Mouse (Mus musculus) midbrain, embryonic 12.5 days (tissue): ENCODE data around the gene Sfswap. TPM values are rescaled to one million over a fixed set of nuclear protein-coding genes. Genes with fewer than 3 reads are reported as not detected.

Source experiments
- ATAC-seq: fragments of 200-750 bp; cut with Nextera tagmentation; 2 replicates; pipeline ENCODE4 v1.8.0; 2017; ENCODE audit warnings: low read depth, moderate TSS enrichment, moderate library complexity; ENCODE audit not compliant: low FRiP score
- H3K27ac ChIP-seq: fragments of 300-500 bp; sonication (generic); replicated peaks from 2 replicates; pipeline ENCODE4 v1.5.1; 2016; ENCODE audit warnings: mild to moderate bottlenecking
- H3K27me3 ChIP-seq: fragments of 300-500 bp; sonication (generic); 2 replicates; pipeline ENCODE4 v1.6.1; 2016; ENCODE audit warnings: mild to moderate bottlenecking
- H3K36me3 ChIP-seq: fragments of 300-500 bp; sonication (generic); 2 replicates; pipeline ENCODE4 v1.6.1; 2016
- H3K4me1 ChIP-seq: fragments of 300-500 bp; sonication (generic); 2 replicates; pipeline ENCODE4 v1.6.1; 2016
- H3K4me2 ChIP-seq: fragments of 300-500 bp; sonication (generic); replicated peaks from 2 replicates; pipeline ENCODE4 v1.6.1; 2016; ENCODE audit warnings: mild to moderate bottlenecking, moderate library complexity
- H3K4me3 ChIP-seq: fragments of 300-500 bp; sonication (generic); 2 replicates; pipeline ENCODE4 v1.5.1; 2016; ENCODE audit warnings: mild to moderate bottlenecking
- H3K9ac ChIP-seq: fragments of 300-500 bp; sonication (generic); replicated peaks from 2 replicates; pipeline ENCODE4 v1.6.1; 2016; ENCODE audit warnings: mild to moderate bottlenecking, moderate library complexity
- H3K9me3 ChIP-seq: fragments of 300-500 bp; sonication (generic); 2 replicates; pipeline ENCODE4 v1.6.1; 2016; ENCODE audit warnings: mild to moderate bottlenecking
- WGBS: fragments of 180-500 bp; shearing (Covaris S2); methylation state at CpG from one replicate; pipeline ENCODE4 v1.1.7; 2016; 5-methylcytosine and 5-hydroxymethylcytosine counted together
- polyA plus RNA-seq: library from polyadenylated mRNA; unstranded; fragments of >200 nt; fragmentation: Nextera tagmentation; extraction: Ambion mirVana; gene quantifications from 2 replicates; pipeline ENCODE4 v1.2.1, GENCODE M21; 2016

Gene Sfswap
- polyA plus RNA-seq, 1 experiment from 2014 or later, result 67.4 TPM

DNA sequence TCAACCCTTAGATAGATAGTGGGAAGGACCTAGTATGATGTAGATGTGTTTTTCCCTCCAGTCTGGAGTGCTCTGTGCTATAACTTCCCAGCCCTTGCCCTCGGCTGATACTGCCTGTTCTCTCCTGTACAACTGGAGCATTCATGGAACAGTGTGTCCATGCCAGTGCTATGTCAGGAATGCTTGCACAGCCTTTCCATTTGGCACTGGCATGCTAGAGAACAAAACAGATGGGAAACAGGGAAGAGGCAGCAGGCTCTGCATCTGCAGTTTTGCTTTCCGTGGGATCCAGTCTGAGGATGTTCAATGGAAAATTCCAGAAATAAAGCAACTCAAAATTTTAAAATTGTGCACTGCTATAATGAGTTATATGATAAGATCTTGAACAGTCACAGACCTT is 33.5 kb downstream of the Sfswap start:
- whole genome bisulfite sequencing, result 93% methylated on average over 2 of the region's 2 CpGs

GRCm38 (mm10) chr5:129535021-129535420 is 34.0 kb downstream of the Sfswap start:
- H3K9me3 ChIP-seq, result no peaks in the 10 kb centered on the region
- no peak overlapping the region for H3K27ac ChIP-seq
- H3K4me2 ChIP-seq, result no peak overlapping the region
- no peak overlapping the region for H3K9ac ChIP-seq
- peaks cover 51% of the 10 kb centered on the region for H3K36me3 ChIP-seq
- no peaks in the 10 kb centered on the region for H3K4me1 ChIP-seq
- no peak overlapping the region for H3K4me3 ChIP-seq
- H3K27me3 ChIP-seq, result no peaks in the 10 kb centered on the region
- no peak for ATAC-seq
- 96% methylated on average over 2 of the region's 2 CpGs for WGBS

More for the DNA sequence above, 33.5 kb downstream of the Sfswap start:
- Histone ChIP-seq H3K4me3 (no peak overlapping the region), H3K9me3 (no peaks in the 10 kb centered on the region), H3K36me3 (peaks cover 51% of the 10 kb centered on the region), H3K27me3 (no peaks in the 10 kb centered on the region), H3K27ac (no peak overlapping the region), H3K4me1 (no peaks in the 10 kb centered on the region), H3K9ac (no peak overlapping the region), H3K4me2 (no peak overlapping the region)
- ATAC-seq, result no peak

DNA sequence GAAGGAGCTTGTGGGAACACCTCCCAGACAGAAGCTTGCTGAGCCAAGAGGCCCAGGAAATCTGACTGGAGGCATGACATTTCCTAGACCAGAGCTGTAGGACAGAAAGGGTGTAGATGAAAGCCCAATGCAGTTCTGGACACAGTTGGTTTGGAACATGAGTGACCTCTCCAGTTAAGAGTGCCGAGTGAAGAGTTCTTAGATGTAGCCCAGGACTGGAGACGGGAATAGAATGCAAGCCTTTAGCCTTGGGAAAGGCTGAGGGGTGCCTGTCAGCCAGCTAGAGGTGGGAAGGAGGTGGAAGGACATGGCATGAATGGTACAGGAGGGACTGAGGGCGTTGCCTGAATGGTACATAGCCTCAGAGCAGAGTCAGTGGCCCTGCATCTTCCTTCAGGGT is 34.4 kb downstream of the Sfswap start:
- Histone ChIP-seq H3K27ac (no peak overlapping the region), H3K36me3 (peaks cover 52% of the 10 kb centered on the region), H3K27me3 (no peaks in the 10 kb centered on the region), H3K9ac (no peak overlapping the region), H3K4me2 (no peak overlapping the region), H3K9me3 (no peaks in the 10 kb centered on the region), H3K4me1 (no peaks in the 10 kb centered on the region), H3K4me3 (no peak overlapping the region)
- no peak for ATAC-seq
- WGBS, result 94% methylated on average over 3 of the region's 3 CpGs

DNA sequence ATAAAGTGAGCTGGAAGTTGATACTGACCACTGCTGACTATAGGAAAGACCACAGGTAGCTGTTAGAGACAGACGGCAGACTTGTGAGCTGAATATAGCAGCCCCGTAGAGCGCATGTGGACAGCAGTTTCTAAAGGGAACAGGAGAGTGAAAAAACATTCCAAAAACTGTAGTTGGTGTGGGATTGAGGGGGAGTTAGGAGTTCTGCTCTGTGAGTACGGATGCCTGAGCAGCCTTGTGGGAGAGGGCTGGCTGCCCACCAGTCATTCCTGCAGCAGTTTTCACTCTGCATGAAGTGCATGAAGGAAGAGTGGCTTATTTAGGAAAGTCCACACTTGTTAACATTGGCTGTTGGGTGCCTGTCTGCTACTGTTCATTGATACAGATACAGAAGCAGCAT is 37.8 kb downstream of the Sfswap start:
- ATAC-seq, result no peak
- Histone ChIP-seq H3K9ac (no peak overlapping the region), H3K4me3 (no peak overlapping the region), H3K36me3 (peaks cover 70% of the 10 kb centered on the region), H3K9me3 (no peaks in the 10 kb centered on the region), H3K4me2 (no peak overlapping the region), H3K27me3 (no peaks in the 10 kb centered on the region), H3K27ac (no peak overlapping the region), H3K4me1 (no peaks in the 10 kb centered on the region)
- WGBS, result 94% methylated on average over 4 of the region's 4 CpGs

DNA sequence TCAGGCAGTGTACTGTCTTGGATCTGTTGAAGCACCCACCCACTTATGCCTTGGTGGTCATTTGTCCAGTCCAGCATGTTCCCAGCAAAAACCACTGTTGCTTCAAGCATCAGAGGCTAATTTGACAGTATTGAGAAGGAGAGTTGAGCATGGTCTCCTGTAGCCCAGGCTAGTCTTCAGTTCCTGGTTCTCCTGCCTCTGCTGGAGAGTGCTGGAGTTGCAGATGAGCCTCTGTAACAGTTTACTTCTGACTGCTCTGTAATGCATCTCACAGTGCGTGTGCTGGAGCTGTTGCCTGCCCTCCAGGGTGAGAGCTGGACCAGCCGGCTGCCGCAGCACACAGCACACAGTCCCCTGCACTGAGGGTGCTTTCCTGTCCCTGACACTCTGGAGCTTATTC is 41.2 kb downstream of the Sfswap start:
- H3K9ac ChIP-seq, result no peak overlapping the region
- peaks cover 80% of the 10 kb centered on the region for H3K36me3 ChIP-seq
- no peaks in the 10 kb centered on the region for H3K4me1 ChIP-seq
- H3K27ac ChIP-seq, result no peak overlapping the region
- 93% methylated on average over 3 of the region's 3 CpGs for WGBS
- H3K27me3 ChIP-seq, result no peaks in the 10 kb centered on the region
- no peak for ATAC-seq
- H3K4me3 ChIP-seq, result no peak overlapping the region
- H3K4me2 ChIP-seq, result no peak overlapping the region
- no peaks in the 10 kb centered on the region for H3K9me3 ChIP-seq

DNA sequence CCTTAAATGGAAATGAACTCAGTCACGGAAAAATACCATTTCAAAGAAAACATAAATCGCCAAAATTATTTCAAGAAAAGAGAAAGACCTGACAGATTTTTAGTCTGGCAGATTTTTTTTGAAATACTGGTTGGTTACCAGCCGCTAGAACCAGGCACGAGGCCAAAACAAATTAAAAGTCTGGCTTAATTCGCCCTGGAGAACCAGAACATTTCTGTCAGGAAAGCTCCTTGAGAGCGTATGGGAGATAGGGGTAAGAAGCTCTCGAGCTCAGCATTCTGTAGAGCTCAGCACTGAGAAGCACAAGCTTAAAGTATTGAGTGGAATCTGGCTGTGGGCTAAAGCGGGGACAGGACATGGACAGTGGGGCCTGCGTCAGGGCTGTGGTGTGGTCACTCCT is 44.8 kb downstream of the Sfswap start:
- no peaks in the 10 kb centered on the region for H3K9me3 ChIP-seq
- H3K27me3 ChIP-seq, result no peaks in the 10 kb centered on the region
- H3K4me2 ChIP-seq, result no peak overlapping the region
- WGBS, result 94% methylated on average over 9 of the region's 9 CpGs
- H3K4me3 ChIP-seq, result no peak overlapping the region
- no peak overlapping the region for H3K9ac ChIP-seq
- H3K27ac ChIP-seq, result no peak overlapping the region
- H3K4me1 ChIP-seq, result no peaks in the 10 kb centered on the region
- no peak for ATAC-seq
- H3K36me3 ChIP-seq, result peaks cover 94% of the 10 kb centered on the region

DNA sequence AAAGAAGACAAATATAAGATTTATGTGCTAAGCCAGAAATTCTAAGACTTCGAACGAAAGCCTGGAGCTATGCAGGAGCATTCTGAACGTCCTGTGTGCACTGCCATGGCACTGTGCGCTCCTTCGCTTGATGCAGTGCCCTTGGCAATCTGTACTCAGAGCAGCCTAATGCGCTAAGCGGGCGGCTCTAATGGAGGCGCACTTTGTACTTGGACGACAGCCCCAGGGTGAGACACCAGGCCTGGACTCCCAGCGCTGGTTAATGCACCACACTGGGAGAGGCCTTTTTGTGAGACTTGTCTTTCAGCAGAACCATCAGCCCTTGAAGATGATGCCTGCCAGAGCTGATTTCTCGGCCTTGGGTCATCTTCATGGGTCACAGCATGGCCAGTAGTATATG is 48.7 kb downstream of the Sfswap start:
- Histone ChIP-seq H3K27me3 (no peaks in the 10 kb centered on the region), H3K9me3 (no peaks in the 10 kb centered on the region), H3K27ac (no peak overlapping the region), H3K4me2 (no peak overlapping the region), H3K9ac (no peak overlapping the region), H3K36me3 (peaks cover 94% of the 10 kb centered on the region), H3K4me1 (no peaks in the 10 kb centered on the region), H3K4me3 (no peak overlapping the region)
- 93% methylated on average over 12 of the region's 12 CpGs for WGBS
- ATAC-seq, result no peak

DNA sequence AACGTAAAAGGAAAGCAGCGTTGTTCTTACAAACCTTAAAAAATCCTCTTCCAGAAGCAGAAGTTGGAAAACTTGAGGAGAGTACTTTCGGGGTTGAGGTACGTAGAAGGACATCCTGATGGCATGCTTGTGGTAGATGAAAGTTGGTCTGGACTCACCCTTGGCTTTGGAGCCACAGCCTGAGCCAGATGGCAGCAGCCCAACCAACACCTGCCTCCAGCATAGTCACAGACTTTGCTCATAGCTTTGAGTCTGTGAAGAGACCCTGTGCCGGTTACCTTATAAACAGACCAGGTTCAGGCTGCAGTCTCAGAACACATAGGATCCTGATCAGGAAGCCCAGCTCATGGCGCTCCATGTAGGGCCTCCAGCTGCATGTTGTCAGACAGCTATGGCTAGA is 49.8 kb downstream of the Sfswap start:
- H3K27ac ChIP-seq, result no peak overlapping the region
- H3K9me3 ChIP-seq, result no peaks in the 10 kb centered on the region
- H3K4me3 ChIP-seq, result no peak overlapping the region
- 98% methylated on average over 6 of the region's 6 CpGs for WGBS
- H3K36me3 ChIP-seq, result peaks cover 97% of the 10 kb centered on the region
- no peaks in the 10 kb centered on the region for H3K27me3 ChIP-seq
- ATAC-seq, result no peak
- no peaks in the 10 kb centered on the region for H3K4me1 ChIP-seq
- no peak overlapping the region for H3K4me2 ChIP-seq
- no peak overlapping the region for H3K9ac ChIP-seq

DNA sequence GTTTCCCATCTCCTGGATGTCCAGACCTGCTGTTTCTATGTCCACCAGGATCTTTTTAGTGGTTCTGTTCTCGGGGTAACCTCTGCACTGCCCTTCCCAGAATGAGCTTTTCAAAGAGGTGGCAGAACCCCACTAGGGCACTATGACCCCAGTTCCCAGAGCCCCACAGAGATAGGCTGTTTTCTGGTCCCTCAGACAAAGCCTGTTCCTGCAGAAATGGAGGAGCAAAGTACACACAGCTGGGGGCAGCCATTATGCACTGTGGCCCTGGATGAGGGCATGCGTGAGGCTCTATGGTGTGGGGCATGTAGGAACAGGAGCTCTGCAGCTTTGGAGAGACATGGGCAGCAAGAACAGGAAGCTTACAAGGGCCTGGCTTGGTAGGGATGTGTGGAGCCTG is 51.0 kb downstream of the Sfswap start:
- no peaks in the 10 kb centered on the region for H3K4me1 ChIP-seq
- no peaks in the 10 kb centered on the region for H3K9me3 ChIP-seq
- no peak overlapping the region for H3K4me2 ChIP-seq
- no peak for ATAC-seq
- H3K27ac ChIP-seq, result no peak overlapping the region
- H3K4me3 ChIP-seq, result no peak overlapping the region
- no peaks in the 10 kb centered on the region for H3K27me3 ChIP-seq
- 95% methylated on average over 2 of the region's 2 CpGs for WGBS
- H3K9ac ChIP-seq, result no peak overlapping the region
- peaks cover 96% of the 10 kb centered on the region for H3K36me3 ChIP-seq

DNA sequence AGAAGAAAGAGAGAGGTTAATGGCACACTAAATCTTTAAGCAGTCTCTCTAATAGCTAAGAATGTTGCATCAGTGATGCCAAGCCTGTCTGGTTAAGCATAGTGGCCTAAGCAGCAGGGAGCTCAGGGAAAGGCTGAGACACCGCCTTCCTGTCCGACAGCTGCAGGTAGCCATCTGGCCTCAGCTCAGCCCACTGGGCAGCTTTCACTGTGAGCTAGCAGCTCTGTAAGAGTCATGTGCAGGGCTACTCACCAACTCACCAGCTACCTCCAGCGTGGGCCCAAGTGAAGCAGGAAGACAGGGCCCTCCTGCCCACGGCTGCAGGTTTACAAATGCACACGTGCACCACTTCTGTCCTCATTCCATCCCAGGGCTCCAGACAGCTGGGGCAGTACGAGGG is 52.6 kb downstream of the Sfswap start:
- WGBS, result 95% methylated on average over 6 of the region's 6 CpGs
- Histone ChIP-seq H3K4me2 (no peak overlapping the region), H3K4me3 (no peak overlapping the region), H3K4me1 (no peaks in the 10 kb centered on the region), H3K9me3 (no peaks in the 10 kb centered on the region), H3K36me3 (peaks cover 92% of the 10 kb centered on the region), H3K27ac (no peak overlapping the region), H3K27me3 (no peaks in the 10 kb centered on the region), H3K9ac (no peak overlapping the region)
- no peak for ATAC-seq

GRCm38 (mm10) chr5:129558591-129558990 is 57.6 kb downstream of the Sfswap start:
- no peak for ATAC-seq
- no peak overlapping the region for H3K4me3 ChIP-seq
- H3K4me1 ChIP-seq, result 0 out of 2 replicates have a peak, but pooled peaks cover 2% of the 10 kb centered on the region
- 90% methylated on average over 5 of the region's 5 CpGs for WGBS
- peaks cover 85% of the 10 kb centered on the region for H3K36me3 ChIP-seq
- H3K9ac ChIP-seq, result no peak overlapping the region
- H3K4me2 ChIP-seq, result no peak overlapping the region
- no peak overlapping the region for H3K27ac ChIP-seq
- no peaks in the 10 kb centered on the region for H3K9me3 ChIP-seq
- no peaks in the 10 kb centered on the region for H3K27me3 ChIP-seq

GRCm38 (mm10) chr5:129559283-129559682 is 58.3 kb downstream of the Sfswap start:
- Histone ChIP-seq H3K9me3 (no peaks in the 10 kb centered on the region), H3K27ac (no peak overlapping the region), H3K4me3 (no peak overlapping the region), H3K9ac (no peak overlapping the region), H3K4me1 (0 out of 2 replicates have a peak, but pooled peaks cover 2% of the 10 kb centered on the region), H3K27me3 (no peaks in the 10 kb centered on the region), H3K4me2 (no peak overlapping the region), H3K36me3 (peaks cover 85% of the 10 kb centered on the region)
- no peak for ATAC-seq
- 68% methylated on average over 11 of the region's 11 CpGs for WGBS

- Histone ChIP-seq H3K4me3 (no peak overlapping the region), H3K9me3 (no peaks in the 10 kb centered on the region), H3K9ac (no peak overlapping the region), H3K4me1 (0 out of 2 replicates have a peak, but pooled peaks cover 2% of the 10 kb centered on the region), H3K4me2 (no peak overlapping the region), H3K27ac (no peak overlapping the region), H3K27me3 (no peaks in the 10 kb centered on the region), H3K36me3 (peaks cover 85% of the 10 kb centered on the region)
- WGBS, result 94% methylated on average over 8 of the region's 8 CpGs
- ATAC-seq, result no peak
Measured at GRCm38 (mm10) chr5:129562342-129562741, 61.3 kb downstream of the Sfswap start.
